Mouse (Mus musculus) adrenal gland, postnatal 4 days (tissue): ENCODE results near the gene Pcmt1. TPM values are rescaled to one million over a fixed set of nuclear protein-coding genes. Genes with fewer than 3 reads are reported as not detected.
A peak's percentile ranks its signal among the peaks of the same experiment; 100 is the strongest.
"Not testable (repeated sequence)": the region's sequence is repeated elsewhere in the genome, so short reads cannot be mapped to it uniquely, and the experiment has no call there.

ENCODE experiments used
- DNase-seq, 2 experiments: peaks; one replicate each; pipeline ENCODE4 v3.0.0; 2021 to 2022; ENCODE audit warnings: low spot score in 2 of 2, mixed read lengths in 2 of 2
- total RNA-seq, 2 experiments: library from RNA; stranded (reverse); gene quantifications; 2 replicates each; pipeline ENCODE4 v1.2.3; 2021

Gene Pcmt1
- total RNA-seq, 2 experiments from 2014 or later = 84.7 to 89.2 TPM

DNA sequence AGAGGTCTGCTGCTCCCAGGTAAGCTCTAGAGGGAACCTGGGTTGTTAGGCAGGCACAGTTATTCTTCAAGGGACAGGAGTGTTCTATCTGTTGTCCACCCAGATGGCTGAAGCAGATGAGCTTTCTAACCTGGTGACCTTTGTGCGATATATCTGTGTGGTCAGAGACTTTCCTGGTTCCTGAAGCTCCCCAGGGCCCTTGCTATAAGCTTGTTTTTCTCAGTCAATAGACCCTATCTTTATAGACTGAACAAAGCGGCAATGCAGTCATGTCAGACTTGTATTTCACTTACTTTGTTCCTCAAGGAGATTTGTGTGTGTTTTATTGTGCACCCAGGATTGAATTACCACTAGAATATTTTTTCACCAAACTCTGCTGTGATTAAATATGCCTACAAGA lies 29.9 kb downstream of the Pcmt1 start:
- no peak for DNase-seq

DNA sequence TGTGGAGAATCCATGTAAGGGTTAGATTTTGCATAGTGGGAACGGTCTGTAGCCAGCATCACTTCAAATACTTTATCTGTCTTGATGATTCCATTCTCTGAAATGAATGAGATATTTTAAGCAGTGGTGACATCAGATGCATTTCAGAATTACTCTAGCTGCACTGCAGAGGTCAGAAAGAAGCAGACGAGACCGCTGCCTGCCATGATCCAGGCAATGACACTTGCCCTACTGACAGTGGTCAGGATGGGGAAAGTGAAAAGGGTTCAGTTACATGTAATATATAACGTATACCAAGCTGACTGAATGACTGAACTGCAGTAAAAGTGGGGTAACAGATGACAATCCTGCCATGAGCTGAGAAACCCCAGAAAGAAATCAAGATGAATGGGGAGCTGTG lies 31.9 kb downstream of the Pcmt1 start:
- no peak for DNase-seq

DNA sequence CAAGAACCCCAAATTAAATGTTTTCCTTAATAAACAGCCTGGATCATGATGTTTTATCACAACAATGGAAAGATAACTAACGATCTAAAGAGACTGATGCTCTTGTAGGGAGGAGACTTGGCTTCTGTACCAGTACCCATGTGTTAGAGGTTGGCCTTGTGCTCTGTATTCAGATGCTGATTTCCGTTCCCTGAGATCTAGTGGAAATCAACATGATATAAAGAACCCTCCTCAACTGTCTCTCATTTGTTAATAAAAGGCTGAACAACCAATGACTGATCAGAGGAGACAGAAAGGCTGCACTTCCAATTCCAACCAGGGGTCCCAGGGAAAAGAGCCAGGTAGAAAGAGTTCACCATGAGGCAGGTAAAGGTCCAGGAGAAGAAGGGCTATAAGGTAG lies 35.0 kb downstream of the Pcmt1 start:
- no peak for DNase-seq

DNA sequence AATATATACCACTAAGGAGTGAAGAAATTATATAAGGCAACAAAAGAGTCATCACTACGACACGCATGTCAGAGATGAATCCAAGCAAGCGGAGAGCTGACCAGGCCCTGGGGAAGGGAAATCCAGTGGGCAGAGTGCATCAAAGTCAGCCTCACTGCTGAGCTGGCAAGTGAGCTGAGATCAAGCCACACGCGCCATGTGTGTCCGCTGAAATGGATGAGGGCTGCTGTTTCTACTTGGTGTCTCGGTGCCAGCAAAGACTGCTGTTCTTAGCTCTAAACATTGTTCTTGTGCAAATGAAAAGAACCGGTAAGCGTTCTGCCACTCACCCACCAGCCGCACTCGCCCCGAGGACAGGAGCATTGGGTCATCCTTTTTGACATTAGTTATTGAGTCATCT lies 40.6 kb downstream of the Pcmt1 start:
- no peak for DNase-seq

DNA sequence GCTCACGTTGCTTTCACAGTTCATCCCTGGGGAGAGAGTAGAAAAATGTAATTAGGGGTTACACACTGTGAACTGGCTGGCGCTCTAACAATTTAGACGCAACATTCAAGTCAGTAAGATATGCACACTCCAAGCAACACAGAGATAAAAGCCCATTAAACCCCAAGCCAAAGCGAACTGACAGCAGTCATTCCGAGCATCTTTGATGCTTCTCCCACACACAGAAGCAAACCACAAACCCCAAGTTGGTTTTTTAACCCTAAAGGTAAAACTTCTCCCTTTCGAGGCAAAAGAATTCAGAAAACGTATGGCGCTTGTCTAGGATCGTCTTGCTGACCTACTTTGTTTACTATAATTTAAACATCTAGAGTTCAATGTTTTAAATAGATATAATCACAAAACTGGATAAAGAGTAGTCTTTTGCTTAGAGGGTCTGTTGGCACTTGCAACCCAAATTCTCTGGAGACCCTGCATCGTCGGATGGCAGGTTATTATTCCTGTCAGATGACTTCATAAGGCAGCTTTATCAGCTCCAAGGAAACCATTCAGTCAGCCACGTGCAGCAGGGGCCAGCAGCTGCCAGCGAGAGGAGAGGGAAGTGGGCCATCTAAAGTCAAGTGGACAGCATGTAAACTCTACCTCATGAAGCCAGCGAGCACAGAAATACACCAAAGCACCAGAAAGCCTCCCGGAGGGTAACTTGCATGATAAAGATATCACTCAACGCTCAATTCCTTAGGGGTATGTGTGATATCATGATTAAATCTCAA lies 49.8 kb downstream of the Pcmt1 start:
- DNase-seq = no peak

DNA sequence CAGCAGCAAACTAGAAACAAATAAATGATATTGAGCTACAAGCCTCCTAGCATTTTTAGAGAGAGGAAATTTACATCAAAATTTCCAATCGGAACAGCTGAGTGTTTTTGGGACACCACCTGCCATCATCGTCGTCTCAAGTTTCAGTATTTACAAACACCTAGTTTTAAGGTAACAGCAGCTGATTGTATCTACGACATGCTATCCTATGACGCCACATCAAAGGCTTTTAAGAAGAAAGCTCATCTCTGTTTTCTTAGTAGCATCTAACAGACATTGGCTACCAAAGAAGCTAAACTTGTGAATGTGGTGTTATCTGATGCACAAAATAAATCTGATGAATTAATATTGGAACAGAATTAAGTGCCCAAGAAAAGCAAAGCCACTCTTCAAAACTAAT lies 50.6 kb downstream of the Pcmt1 start:
- no peak for DNase-seq

DNA sequence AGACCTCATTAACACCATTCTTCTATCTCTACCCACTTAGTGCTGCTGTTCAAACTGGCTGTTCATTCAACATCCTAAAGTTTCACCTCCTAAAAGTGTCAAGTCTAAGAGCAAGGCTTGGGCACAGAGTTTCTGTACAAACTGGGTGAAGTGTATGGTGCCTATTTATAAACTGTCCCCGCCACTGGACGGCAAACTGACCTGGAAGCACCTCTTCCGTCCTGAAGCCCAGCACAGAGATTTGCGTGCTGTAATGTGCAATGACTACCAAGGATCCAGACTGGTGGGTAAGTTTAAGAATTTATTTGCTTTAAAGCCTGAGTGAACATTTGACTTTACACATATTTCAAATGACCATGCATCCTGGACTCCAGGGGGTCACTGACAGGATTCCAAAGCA lies 51.8 kb downstream of the Pcmt1 start:
- DNase-seq = no peak

DNA sequence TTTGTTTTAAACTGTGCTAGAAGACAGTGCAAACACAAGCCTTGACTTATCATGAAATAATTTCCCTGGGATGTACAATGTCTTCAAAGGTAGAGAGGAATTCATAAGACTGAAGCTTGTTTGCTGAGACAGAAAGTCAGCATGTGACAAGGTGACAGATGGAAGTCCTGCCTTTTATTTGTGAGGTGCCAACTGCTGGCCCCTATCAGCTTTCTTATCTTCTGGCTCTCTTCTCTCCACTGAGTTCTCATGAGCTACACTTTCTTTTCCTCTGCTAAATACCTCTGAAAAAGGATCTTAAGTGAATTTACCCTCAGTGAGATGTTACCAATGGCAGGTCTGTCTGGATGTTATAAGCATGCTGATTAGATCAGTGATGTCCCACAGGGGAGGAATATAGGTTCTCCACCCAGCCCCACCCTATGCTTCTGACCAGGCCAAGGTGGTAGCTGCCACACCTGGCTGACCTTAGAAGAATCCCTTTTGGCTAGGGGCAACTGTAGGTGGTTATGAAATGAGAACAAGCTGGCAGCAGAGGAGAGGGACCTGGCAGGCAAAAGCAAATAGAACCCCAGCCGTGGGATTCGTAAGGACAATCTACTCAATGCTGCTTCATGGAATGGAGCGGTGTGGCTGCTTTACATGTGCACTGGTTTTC lies 56.9 kb downstream of the Pcmt1 start:
- no peak for DNase-seq

DNA sequence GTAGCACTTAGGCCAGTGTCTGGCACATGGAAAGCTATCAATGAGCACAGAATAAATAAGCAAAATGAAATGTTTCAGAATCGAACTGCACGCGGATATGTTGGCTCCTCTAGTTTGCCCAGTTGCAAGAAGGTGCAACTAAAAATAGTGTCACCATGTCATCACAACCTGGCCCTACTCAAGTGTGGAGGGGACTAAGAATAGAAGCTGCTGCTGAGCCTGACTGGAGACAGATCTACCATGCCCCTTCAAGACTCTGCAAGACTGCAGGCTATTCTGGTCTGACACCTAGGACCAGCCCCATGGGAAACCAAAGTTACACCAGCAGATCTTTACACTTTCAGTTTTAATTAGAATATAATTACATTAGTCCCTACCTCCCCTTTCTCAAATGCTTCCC lies 58.6 kb downstream of the Pcmt1 start:
- no peak for DNase-seq

DNA sequence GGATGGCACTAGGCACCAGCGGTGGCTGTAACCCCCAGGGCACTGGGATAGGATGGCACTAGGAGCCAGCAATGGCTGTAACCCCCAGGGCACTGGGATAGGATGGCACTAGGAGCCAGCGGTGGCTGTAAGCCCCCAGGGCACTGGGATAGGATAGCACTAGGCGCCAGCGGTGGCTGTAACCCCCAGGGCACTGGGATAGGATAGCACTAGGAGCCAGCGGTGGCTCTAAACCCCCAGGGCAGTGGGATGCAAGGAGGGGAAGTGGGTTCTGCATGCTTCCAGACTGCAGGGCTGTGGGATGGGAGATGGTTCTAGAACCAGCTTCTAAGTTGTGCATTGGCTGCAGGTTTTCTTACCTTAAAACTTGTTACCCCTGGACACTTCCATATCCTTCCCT lies 60.2 kb downstream of the Pcmt1 start:
- no peak for DNase-seq

DNA sequence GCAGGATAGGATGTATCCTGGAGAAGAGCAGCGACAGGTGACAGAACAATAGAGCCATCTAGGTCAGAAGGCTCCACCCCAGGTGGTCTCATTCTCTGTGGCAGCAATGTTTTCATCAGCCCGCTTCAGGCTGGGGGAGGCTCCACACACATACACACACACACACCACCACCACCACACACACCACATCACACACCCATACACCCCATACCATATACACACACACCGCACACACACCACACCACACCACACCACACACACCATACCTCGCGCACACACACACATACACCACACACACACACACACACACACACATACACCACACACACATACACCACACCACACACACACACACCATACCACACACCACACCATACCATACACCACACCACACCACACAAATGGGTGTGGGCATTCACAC lies 61.1 kb downstream of the Pcmt1 start:
- DNase-seq = no peak

DNA sequence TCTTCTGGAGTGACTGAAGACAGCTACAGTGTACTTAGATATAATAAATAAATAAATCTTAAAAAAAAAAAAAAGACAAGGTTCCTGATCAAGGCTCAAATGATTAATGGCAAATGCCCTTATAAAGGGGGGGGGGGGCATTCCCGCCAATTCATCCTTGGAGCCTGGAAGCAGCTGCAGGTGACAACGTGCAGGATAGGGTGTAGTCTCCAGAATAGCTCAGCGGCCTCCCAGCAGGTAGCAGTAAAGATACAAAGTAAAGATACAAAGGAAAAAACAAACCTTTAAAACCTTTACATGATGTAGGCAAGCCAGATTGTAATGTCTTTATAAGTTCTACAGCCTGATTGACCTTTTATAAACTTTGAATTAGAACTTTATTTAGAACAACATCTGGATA lies 63.4 kb downstream of the Pcmt1 start:
- not testable (repeated sequence) for DNase-seq

DNA sequence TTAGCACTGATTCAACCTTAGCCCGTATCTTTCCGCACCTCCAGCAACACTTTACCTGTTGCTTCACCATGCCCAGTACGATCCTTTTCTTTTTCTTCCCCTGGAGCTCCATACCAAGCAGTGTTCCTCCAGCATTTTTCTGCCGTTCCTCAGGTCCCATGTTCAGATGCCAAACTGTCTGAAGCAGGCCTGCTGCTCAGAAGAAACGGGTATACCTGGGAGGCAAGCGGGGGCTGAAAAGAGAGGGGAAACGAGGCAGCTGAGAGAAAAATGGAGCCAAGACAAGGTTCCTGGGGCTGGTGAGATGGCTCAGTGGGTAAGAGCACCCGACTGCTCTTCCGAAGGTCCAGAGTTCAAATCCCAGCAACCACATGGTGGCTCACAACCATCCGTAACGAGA lies 63.8 kb downstream of the Pcmt1 start:
- DNase-seq = not testable (repeated sequence)

DNA sequence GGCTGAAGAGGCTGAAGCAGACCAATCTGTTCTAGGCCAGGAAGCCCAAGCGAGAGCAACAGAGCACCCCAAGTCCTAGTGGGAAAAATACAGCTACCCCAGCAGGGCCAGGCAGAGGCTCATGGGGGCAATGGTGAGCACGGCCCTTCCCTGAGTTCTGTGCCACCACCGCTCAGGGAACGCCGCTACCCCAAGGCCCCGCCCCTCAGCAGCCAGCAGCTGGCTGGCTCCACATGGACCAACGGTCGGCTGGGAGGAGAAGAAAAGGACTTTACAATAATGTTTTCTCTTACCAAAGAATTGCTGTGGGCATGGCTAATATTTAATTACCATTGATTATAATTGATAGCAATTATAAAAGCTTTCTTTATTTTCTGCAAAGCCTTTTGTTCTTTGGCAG lies 66.1 kb downstream of the Pcmt1 start:
- DNase-seq = no peak

DNA sequence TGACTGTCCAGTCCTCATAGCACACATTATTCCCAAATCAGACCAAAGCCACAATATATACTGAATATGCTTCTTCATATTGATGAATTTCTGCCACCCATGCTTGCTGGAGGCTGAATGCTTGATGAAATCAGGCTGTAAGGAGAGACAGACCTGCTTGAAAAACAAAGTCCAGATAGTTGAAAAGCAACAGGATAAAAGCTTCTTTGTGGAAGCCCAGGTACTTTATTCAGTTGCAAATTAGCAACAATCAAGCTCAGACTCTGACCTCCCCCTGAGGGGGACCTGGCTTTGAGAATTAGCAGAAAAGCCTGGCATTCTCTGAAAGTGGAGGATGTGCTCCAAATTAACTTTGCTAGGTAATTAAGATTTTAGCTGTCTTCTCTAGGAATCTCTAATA lies 68.7 kb downstream of the Pcmt1 start:
- DNase-seq = not testable (repeated sequence)

DNA sequence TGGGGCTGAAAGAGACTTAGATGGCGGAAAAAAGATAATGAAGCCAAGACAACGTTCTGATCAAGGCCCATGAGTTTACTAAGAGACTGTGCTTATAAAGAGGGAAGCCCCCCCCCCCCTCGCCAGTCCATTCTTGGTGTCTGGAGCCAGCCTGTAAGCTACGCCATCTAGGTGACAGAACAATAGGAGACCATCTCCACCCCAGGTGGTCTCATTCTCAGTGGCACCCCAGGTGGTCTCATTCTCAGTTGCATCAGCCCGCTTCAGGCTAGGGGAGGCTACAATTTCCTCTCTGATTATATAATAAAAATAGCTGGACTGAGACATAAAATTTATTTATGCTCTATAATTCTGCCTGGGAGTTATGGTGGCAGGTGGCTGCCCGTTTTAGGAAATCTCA lies 69.3 kb downstream of the Pcmt1 start:
- DNase-seq = no peak

DNA sequence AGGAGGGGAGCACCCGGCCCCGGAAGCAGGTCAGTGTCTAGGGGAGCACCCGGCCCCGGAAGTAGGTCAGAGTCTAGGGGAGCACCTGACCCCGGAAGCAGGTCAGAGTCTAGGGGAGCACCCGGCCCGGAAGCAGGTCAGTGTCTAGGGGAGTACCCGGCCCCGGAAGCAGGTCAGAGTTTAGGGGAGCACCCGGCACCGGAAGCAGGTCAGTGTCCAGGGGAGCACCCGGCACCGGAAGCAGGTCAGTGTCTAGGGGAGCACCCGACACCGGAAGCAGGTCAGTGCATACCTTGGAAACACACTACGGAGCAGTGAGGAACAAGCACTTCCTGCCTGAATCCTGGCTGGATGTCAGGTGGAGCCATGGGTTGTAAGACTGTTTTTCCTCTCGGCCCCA lies 72.3 kb downstream of the Pcmt1 start:
- no peak for DNase-seq

DNA sequence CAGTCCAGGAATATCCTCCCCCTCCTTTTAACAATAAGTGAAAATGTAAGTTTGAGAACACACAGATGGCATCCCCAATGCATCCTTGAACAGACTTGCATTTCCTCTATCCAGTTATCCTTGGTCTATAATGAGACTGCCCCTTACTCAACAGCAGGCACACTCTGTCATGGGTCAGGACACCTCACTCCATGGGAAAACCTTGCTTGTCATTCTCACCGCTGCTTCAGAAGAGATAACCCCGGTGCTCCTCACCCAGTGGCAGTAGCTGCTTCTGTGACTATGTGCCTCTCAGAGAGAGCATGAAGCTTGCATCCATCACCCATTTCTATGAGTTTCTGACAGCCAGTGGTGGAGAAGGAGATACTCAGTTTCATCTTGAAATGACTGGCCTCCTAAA lies 74.5 kb downstream of the Pcmt1 start:
- DNase-seq = no peak

DNA sequence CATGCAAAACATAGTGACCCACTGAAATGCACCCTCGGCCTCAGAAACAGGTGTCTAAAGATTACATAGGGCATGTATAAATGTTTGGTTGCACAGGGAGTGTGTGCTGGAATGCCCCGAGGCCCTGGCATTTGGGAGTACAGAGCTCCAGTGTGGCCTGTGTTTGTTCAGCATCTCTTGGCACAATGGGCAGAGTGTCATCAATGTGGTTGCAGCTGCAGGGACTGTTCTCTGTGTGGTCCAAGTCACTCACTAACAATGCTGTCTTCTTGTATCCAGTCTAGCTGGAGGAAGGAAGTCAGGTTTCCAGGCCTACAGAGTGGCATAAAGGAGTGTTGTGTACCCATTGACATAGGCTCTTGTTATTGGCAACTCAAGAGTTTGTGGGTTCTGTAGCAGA lies 75.8 kb downstream of the Pcmt1 start:
- no peak for DNase-seq

DNA sequence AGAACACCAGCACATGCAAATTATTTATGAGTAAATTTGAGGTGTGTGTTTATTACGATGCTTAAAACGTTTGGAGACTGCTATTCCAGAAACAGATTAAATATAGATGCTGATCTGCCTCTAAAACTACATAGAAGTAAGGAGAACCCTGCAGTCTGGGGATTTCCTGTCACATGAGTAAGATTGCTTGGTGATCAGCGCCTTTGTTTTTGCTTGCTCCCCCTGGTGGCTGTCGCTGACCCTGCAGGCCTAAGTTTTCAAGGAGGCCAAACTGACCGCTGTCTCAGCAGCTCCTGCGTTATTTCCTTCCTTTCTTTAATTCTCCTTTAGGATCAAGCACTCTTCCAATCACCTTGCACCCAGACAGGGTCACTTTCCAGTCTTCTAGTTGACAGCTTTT lies 80.3 kb downstream of the Pcmt1 start:
- DNase-seq = peak; percentile 40 to 53

DNA sequence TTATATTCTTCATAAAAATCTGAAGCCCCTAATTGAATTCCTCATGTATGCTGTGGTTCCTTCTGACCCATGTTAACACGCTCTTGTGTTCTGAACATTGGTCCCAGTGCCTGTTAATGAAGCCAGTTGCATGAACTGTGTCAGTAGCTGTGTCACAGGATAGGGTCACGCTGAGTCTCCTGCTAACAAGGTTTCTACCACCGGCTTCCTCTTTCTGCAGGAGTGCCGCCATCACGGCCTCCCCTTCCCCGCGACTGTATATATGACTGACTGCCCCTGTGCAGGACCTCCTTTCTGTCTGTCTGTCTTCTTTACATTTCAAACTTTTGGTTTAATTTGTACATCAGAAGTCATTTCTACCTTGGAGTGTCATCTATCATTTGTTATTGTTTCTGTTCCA lies 82.8 kb downstream of the Pcmt1 start:
- DNase-seq = no peak

DNA sequence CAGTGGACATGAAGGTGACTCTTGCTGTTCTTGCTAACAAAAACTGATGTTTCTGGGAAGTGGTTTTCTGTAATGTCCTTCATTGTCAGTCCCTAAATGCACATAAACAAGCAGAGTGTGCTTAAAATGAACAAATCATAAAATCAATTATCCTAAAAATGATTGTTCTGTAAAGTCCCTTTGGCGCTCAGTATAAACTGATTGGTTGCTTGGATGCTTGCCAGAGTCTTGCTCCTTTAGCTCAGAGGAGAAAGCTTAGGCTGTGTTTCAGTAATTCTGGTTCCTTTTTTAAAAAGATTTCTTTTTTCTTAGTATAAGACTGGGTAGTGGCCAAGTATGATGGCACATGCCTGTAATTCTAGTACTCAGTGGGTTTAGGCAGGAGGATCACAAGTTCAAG lies 84.7 kb downstream of the Pcmt1 start:
- DNase-seq = no peak

DNA sequence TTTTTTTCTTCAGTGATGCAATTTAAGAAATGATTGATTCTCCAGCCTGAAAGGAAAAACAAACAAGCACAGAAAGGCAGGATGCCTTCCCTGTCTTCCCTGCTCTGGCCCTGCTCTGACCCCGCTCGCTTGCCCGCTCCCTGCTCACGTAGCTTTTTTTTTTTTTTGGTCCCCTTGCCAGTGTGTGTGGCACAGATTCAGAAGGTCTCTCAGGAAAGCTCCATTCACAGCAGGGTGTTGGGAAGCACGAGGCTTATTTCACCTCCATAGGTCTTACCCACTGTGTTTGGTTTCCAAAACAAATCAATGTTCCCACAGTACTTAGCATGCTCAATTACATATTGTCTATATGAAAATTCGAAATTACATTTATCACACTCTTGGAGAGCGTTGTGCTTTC lies 86.1 kb downstream of the Pcmt1 start:
- no peak for DNase-seq
